Mouse (Mus musculus): ENCODE measurements at regions not wholly inside any gene's neighbourhood (a gene's known extent, or its start where the extent isn't known, plus 50 kb on each side); places are given as distances from the start of the nearest gene placed in this dataset.

- no peak overlapping the region for H3K27ac ChIP-seq (replicated peaks; ENCODE audit: low read depth, low read length)
- DNase-seq (ENCODE audit: low spot score): no peak
- no peak overlapping the region for H3K9ac ChIP-seq (ENCODE audit: low read depth, low read length)
- no peaks in the 10 kb centered on the region for H3K27me3 ChIP-seq (replicated peaks; ENCODE audit: control insufficient read depth, insufficient read depth, low read length)
- WGBS: 93% methylated on average over 4 of the region's 4 CpGs
- H3K4me2 ChIP-seq (ENCODE audit: low read depth, low read length): no peak overlapping the region
- no peaks in the 10 kb centered on the region for H3K9me3 ChIP-seq (ENCODE audit: control insufficient read depth, low read length)
- H3K4me1 ChIP-seq (ENCODE audit: control insufficient read depth, insufficient read depth, low read length): no peaks in the 10 kb centered on the region
- H3K36me3 ChIP-seq (ENCODE audit: control insufficient read depth, insufficient read depth, low read length): no peaks in the 10 kb centered on the region
- no peak overlapping the region for H3K4me3 ChIP-seq (ENCODE audit: low read depth, low read length)
- no peak for ATAC-seq (ENCODE audit: low read depth)
These were observed 864.6 kb upstream of the Nudt12 start for GRCm38 (mm10) chr17:59877791-59878190.

GRCm38 (mm10) chr17:59848853-59849252 lies 835.7 kb upstream of the Nudt12 start:
- ATAC-seq (ENCODE audit: low read depth) (no peak; the same call in 1 of the 2 replicates), DNase-seq (ENCODE audit: low spot score) (peak; percentile 25)
- Histone ChIP-seq H3K4me2 (ENCODE audit: low read depth, low read length) (no peak overlapping the region), H3K27me3 (replicated peaks; ENCODE audit: control insufficient read depth, insufficient read depth, low read length) (no peaks in the 10 kb centered on the region), H3K4me1 (ENCODE audit: control insufficient read depth, insufficient read depth, low read length) (no peaks in the 10 kb centered on the region), H3K9me3 (ENCODE audit: control insufficient read depth, low read length) (no peaks in the 10 kb centered on the region), H3K9ac (ENCODE audit: low read depth, low read length) (no peak overlapping the region), H3K36me3 (ENCODE audit: control insufficient read depth, insufficient read depth, low read length) (no peaks in the 10 kb centered on the region), H3K27ac (replicated peaks; ENCODE audit: low read depth, low read length) (no peak overlapping the region), H3K4me3 (ENCODE audit: low read depth, low read length) (no peak overlapping the region)
- 29% methylated on average over 3 of the region's 3 CpGs for WGBS

- WGBS: 87% methylated on average over 4 of the region's 4 CpGs
- H3K27ac ChIP-seq (replicated peaks; ENCODE audit: low read depth, low read length): no peak overlapping the region
- no peak overlapping the region for H3K4me2 ChIP-seq (ENCODE audit: low read depth, low read length)
- no peak overlapping the region for H3K9ac ChIP-seq (ENCODE audit: low read depth, low read length)
- H3K9me3 ChIP-seq (ENCODE audit: control insufficient read depth, low read length): no peaks in the 10 kb centered on the region
- DNase-seq (ENCODE audit: low spot score): no peak
- no peaks in the 10 kb centered on the region for H3K4me1 ChIP-seq (ENCODE audit: control insufficient read depth, insufficient read depth, low read length)
- H3K36me3 ChIP-seq (ENCODE audit: control insufficient read depth, insufficient read depth, low read length): no peaks in the 10 kb centered on the region
- ATAC-seq (ENCODE audit: low read depth): no peak
- no peaks in the 10 kb centered on the region for H3K27me3 ChIP-seq (replicated peaks; ENCODE audit: control insufficient read depth, insufficient read depth, low read length)
- H3K4me3 ChIP-seq (ENCODE audit: low read depth, low read length): no peak overlapping the region
These were observed 832.2 kb upstream of the Nudt12 start for GRCm38 (mm10) chr17:59845261-59845819.

GRCm38 (mm10) chr17:59805870-59806269 lies 792.7 kb upstream of the Nudt12 start:
- H3K9ac ChIP-seq (ENCODE audit: low read depth, low read length): no peak overlapping the region
- H3K36me3 ChIP-seq (ENCODE audit: control insufficient read depth, insufficient read depth, low read length): no peaks in the 10 kb centered on the region
- H3K4me2 ChIP-seq (ENCODE audit: low read depth, low read length): no peak overlapping the region
- no peaks in the 10 kb centered on the region for H3K4me1 ChIP-seq (ENCODE audit: control insufficient read depth, insufficient read depth, low read length)
- H3K9me3 ChIP-seq (ENCODE audit: control insufficient read depth, low read length): no peaks in the 10 kb centered on the region
- H3K27ac ChIP-seq (replicated peaks; ENCODE audit: low read depth, low read length): no peak overlapping the region
- H3K4me3 ChIP-seq (ENCODE audit: low read depth, low read length): no peak overlapping the region
- ATAC-seq (ENCODE audit: low read depth): no peak
- no peak for DNase-seq (ENCODE audit: low spot score)
- H3K27me3 ChIP-seq (replicated peaks; ENCODE audit: control insufficient read depth, insufficient read depth, low read length): no peaks in the 10 kb centered on the region
- 82% methylated on average over 3 of the region's 3 CpGs for WGBS

- ATAC-seq (ENCODE audit: low read depth): no peak
- Histone ChIP-seq H3K36me3 (ENCODE audit: control insufficient read depth, insufficient read depth, low read length) (no peaks in the 10 kb centered on the region), H3K4me1 (ENCODE audit: control insufficient read depth, insufficient read depth, low read length) (no peaks in the 10 kb centered on the region), H3K27me3 (replicated peaks; ENCODE audit: control insufficient read depth, insufficient read depth, low read length) (no peaks in the 10 kb centered on the region), H3K4me2 (ENCODE audit: low read depth, low read length) (no peak overlapping the region), H3K9me3 (ENCODE audit: control insufficient read depth, low read length) (no peaks in the 10 kb centered on the region), H3K9ac (ENCODE audit: low read depth, low read length) (no peak overlapping the region), H3K27ac (replicated peaks; ENCODE audit: low read depth, low read length) (no peak overlapping the region), H3K4me3 (ENCODE audit: low read depth, low read length) (no peak overlapping the region)
- no peak for DNase-seq (ENCODE audit: low spot score)
These were observed 780.3 kb upstream of the Nudt12 start for GRCm38 (mm10) chr17:59793434-59793833.

- WGBS: 64% methylated on average over 4 of the region's 4 CpGs
These were observed 779.6 kb upstream of the Nudt12 start for GRCm38 (mm10) chr17:59792780-59793179.

GRCm38 (mm10) chr17:59774075-59774474 lies 760.9 kb upstream of the Nudt12 start:
- ATAC-seq (ENCODE audit: low read depth) (no peak; the same call in 1 of the 2 replicates), DNase-seq (ENCODE audit: low spot score) (peak; percentile 4)
- H3K36me3 ChIP-seq (ENCODE audit: control insufficient read depth, insufficient read depth, low read length): no peaks in the 10 kb centered on the region
- 33% methylated on average over 3 of the region's 3 CpGs for WGBS
- no peak overlapping the region for H3K4me2 ChIP-seq (ENCODE audit: low read depth, low read length)
- H3K4me1 ChIP-seq (ENCODE audit: control insufficient read depth, insufficient read depth, low read length): no peaks in the 10 kb centered on the region
- no peaks in the 10 kb centered on the region for H3K27me3 ChIP-seq (replicated peaks; ENCODE audit: control insufficient read depth, insufficient read depth, low read length)
- no peak overlapping the region for H3K27ac ChIP-seq (replicated peaks; ENCODE audit: low read depth, low read length)
- H3K9me3 ChIP-seq (ENCODE audit: control insufficient read depth, low read length): no peaks in the 10 kb centered on the region
- no peak overlapping the region for H3K9ac ChIP-seq (ENCODE audit: low read depth, low read length)
- no peak overlapping the region for H3K4me3 ChIP-seq (ENCODE audit: low read depth, low read length)

More at GRCm38 (mm10) chr17:59792780-59793179, 779.6 kb upstream of the Nudt12 start:
- Histone ChIP-seq H3K4me1 (ENCODE audit: control insufficient read depth, insufficient read depth, low read length) (no peaks in the 10 kb centered on the region), H3K4me3 (ENCODE audit: low read depth, low read length) (no peak overlapping the region), H3K9me3 (ENCODE audit: control insufficient read depth, low read length) (no peaks in the 10 kb centered on the region), H3K9ac (ENCODE audit: low read depth, low read length) (no peak overlapping the region), H3K27ac (replicated peaks; ENCODE audit: low read depth, low read length) (no peak overlapping the region), H3K36me3 (ENCODE audit: control insufficient read depth, insufficient read depth, low read length) (no peaks in the 10 kb centered on the region), H3K27me3 (replicated peaks; ENCODE audit: control insufficient read depth, insufficient read depth, low read length) (no peaks in the 10 kb centered on the region), H3K4me2 (ENCODE audit: low read depth, low read length) (no peak overlapping the region)
- DNase-seq (ENCODE audit: low spot score) (no peak), ATAC-seq (ENCODE audit: low read depth) (no peak)

GRCm38 (mm10) chr17:59766580-59766979 lies 753.4 kb upstream of the Nudt12 start:
- 89% methylated on average over 7 of the region's 7 CpGs for WGBS
- Histone ChIP-seq H3K4me2 (ENCODE audit: low read depth, low read length) (no peak overlapping the region), H3K4me1 (ENCODE audit: control insufficient read depth, insufficient read depth, low read length) (no peaks in the 10 kb centered on the region), H3K9me3 (ENCODE audit: control insufficient read depth, low read length) (no peaks in the 10 kb centered on the region), H3K27ac (replicated peaks; ENCODE audit: low read depth, low read length) (no peak overlapping the region), H3K27me3 (replicated peaks; ENCODE audit: control insufficient read depth, insufficient read depth, low read length) (no peaks in the 10 kb centered on the region), H3K36me3 (ENCODE audit: control insufficient read depth, insufficient read depth, low read length) (no peaks in the 10 kb centered on the region), H3K4me3 (ENCODE audit: low read depth, low read length) (no peak overlapping the region), H3K9ac (ENCODE audit: low read depth, low read length) (no peak overlapping the region)
- no peak for ATAC-seq (ENCODE audit: low read depth)
- DNase-seq (ENCODE audit: low spot score): no peak

- Histone ChIP-seq H3K27ac (replicated peaks; ENCODE audit: low read depth, low read length) (no peak overlapping the region), H3K4me2 (ENCODE audit: low read depth, low read length) (no peak overlapping the region), H3K9me3 (ENCODE audit: control insufficient read depth, low read length) (no peaks in the 10 kb centered on the region), H3K9ac (ENCODE audit: low read depth, low read length) (no peak overlapping the region), H3K36me3 (ENCODE audit: control insufficient read depth, insufficient read depth, low read length) (no peaks in the 10 kb centered on the region), H3K4me1 (ENCODE audit: control insufficient read depth, insufficient read depth, low read length) (no peaks in the 10 kb centered on the region), H3K27me3 (replicated peaks; ENCODE audit: control insufficient read depth, insufficient read depth, low read length) (no peaks in the 10 kb centered on the region), H3K4me3 (ENCODE audit: low read depth, low read length) (no peak overlapping the region)
- DNase-seq (ENCODE audit: low spot score): peak; percentile 32
- 66% methylated on average over 2 of the region's 2 CpGs for WGBS
- no peak for ATAC-seq (ENCODE audit: low read depth)
These were observed 751.3 kb upstream of the Nudt12 start for GRCm38 (mm10) chr17:59764486-59764885.
